Mouse (Mus musculus) hindbrain, embryonic 11.5 days (tissue): ENCODE results near the gene Grm3. TPM values are rescaled to one million over a fixed set of nuclear protein-coding genes. Genes with fewer than 3 reads are reported as not detected.
A peak's percentile ranks its signal among the peaks of the same experiment; 100 is the strongest.

Source experiments
- ATAC-seq: fragments of 200-750 bp; cut with Nextera tagmentation; 2 replicates; pipeline ENCODE4 v1.8.0; 2017; ENCODE audit warnings: mild to moderate bottlenecking, moderate TSS enrichment, moderate library complexity; ENCODE audit not compliant: low FRiP score
- DNase-seq: peaks from one replicate; pipeline ENCODE4 v3.0.0-alpha.2; 2015; ENCODE audit warnings: low spot score
- H3K27ac ChIP-seq: fragments of 300-500 bp; sonication (generic); 2 replicates; pipeline ENCODE4 v1.5.1; 2014; ENCODE audit warnings: mild to moderate bottlenecking, low read depth, low read length
- H3K27me3 ChIP-seq: fragments of 300-500 bp; sonication (generic); 2 replicates; pipeline ENCODE4 v1.6.1; 2014; ENCODE audit warnings: mild to moderate bottlenecking, low read length, moderate library complexity, mixed read lengths; ENCODE audit not compliant: control insufficient read depth, insufficient read depth
- H3K36me3 ChIP-seq: fragments of 300-500 bp; sonication (generic); 2 replicates; pipeline ENCODE4 v1.6.1; 2014; ENCODE audit warnings: mild to moderate bottlenecking, low read length, moderate library complexity, mixed read lengths; ENCODE audit not compliant: control insufficient read depth, insufficient read depth
- H3K4me1 ChIP-seq: fragments of 300-500 bp; sonication (generic); replicated peaks from 2 replicates; pipeline ENCODE4 v1.6.1; 2014; ENCODE audit warnings: low read length, mixed read lengths; ENCODE audit not compliant: control insufficient read depth, insufficient read depth
- H3K4me2 ChIP-seq: fragments of 300-500 bp; sonication (generic); replicated peaks from 2 replicates; pipeline ENCODE4 v1.6.1; 2014; ENCODE audit warnings: mild to moderate bottlenecking, low read depth, low read length
- H3K4me3 ChIP-seq: fragments of 300-500 bp; sonication (generic); 2 replicates; pipeline ENCODE4 v1.5.1; 2014; ENCODE audit warnings: low read depth, low read length
- H3K9ac ChIP-seq: fragments of 300-500 bp; sonication (generic); 2 replicates; pipeline ENCODE4 v1.6.1; 2014; ENCODE audit warnings: low read depth, low read length
- H3K9me3 ChIP-seq: fragments of 300-500 bp; sonication (generic); 2 replicates; pipeline ENCODE4 v1.6.1; 2016; ENCODE audit warnings: low read length; ENCODE audit not compliant: control insufficient read depth
- WGBS: fragments of 180-500 bp; shearing (Covaris S2); extraction: QIAGEN DNeasy Blood & Tissue Kit; methylation state at CpG from one replicate; pipeline ENCODE4 v1.1.7; 2014; 5-methylcytosine and 5-hydroxymethylcytosine counted together
- polyA plus RNA-seq: library from polyadenylated mRNA; unstranded; fragments of >200 nt; fragmentation: Nextera tagmentation; extraction: Ambion mirVana; gene quantifications from 2 replicates; pipeline ENCODE4 v1.2.1, GENCODE M21; 2014

Grm3 gene
- polyA plus RNA-seq, 1 experiment from 2014 or later, result 3.1 TPM

GRCm38 (mm10) chr5:9477587-9477986 lies 247.4 kb downstream of the Grm3 start:
- no peak overlapping the region for H3K27ac ChIP-seq
- H3K27me3 ChIP-seq, result no peaks in the 10 kb centered on the region
- H3K9me3 ChIP-seq, result no peaks in the 10 kb centered on the region
- no peak overlapping the region for H3K4me2 ChIP-seq
- no peaks in the 10 kb centered on the region for H3K4me1 ChIP-seq
- no peak overlapping the region for H3K9ac ChIP-seq
- no peak overlapping the region for H3K4me3 ChIP-seq
- DNase-seq, result no peak
- ATAC-seq, result no peak
- 85% methylated on average over 3 of the region's 3 CpGs for WGBS
- no peaks in the 10 kb centered on the region for H3K36me3 ChIP-seq

GRCm38 (mm10) chr5:9453298-9453697 lies 271.7 kb downstream of the Grm3 start:
- H3K36me3 ChIP-seq, result no peaks in the 10 kb centered on the region
- H3K9me3 ChIP-seq, result no peaks in the 10 kb centered on the region
- 91% methylated on average over 2 of the region's 2 CpGs for WGBS
- no peak overlapping the region for H3K27ac ChIP-seq
- ATAC-seq, result no peak
- DNase-seq, result no peak
- no peak overlapping the region for H3K9ac ChIP-seq
- no peaks in the 10 kb centered on the region for H3K27me3 ChIP-seq
- no peak overlapping the region for H3K4me2 ChIP-seq
- H3K4me1 ChIP-seq, result no peaks in the 10 kb centered on the region
- no peak overlapping the region for H3K4me3 ChIP-seq

GRCm38 (mm10) chr5:9449570-9449969 lies 275.4 kb downstream of the Grm3 start:
- H3K4me1 ChIP-seq, result no peaks in the 10 kb centered on the region
- H3K4me3 ChIP-seq, result no peak overlapping the region
- no peak overlapping the region for H3K9ac ChIP-seq
- H3K9me3 ChIP-seq, result no peaks in the 10 kb centered on the region
- DNase-seq (no peak), ATAC-seq (no peak)
- no peak overlapping the region for H3K27ac ChIP-seq
- WGBS, result 74% methylated on average over 5 of the region's 5 CpGs
- H3K27me3 ChIP-seq, result no peaks in the 10 kb centered on the region
- H3K4me2 ChIP-seq, result no peak overlapping the region
- no peaks in the 10 kb centered on the region for H3K36me3 ChIP-seq

GRCm38 (mm10) chr5:9448931-9449330 lies 276.0 kb downstream of the Grm3 start:
- no peak overlapping the region for H3K9ac ChIP-seq
- no peak overlapping the region for H3K4me3 ChIP-seq
- H3K27me3 ChIP-seq, result no peaks in the 10 kb centered on the region
- no peak overlapping the region for H3K27ac ChIP-seq
- H3K36me3 ChIP-seq, result no peaks in the 10 kb centered on the region
- H3K9me3 ChIP-seq, result no peaks in the 10 kb centered on the region
- H3K4me2 ChIP-seq, result no peak overlapping the region
- ATAC-seq, result no peak
- DNase-seq, result no peak
- WGBS, result 93% methylated on average over 6 of the region's 6 CpGs
- no peaks in the 10 kb centered on the region for H3K4me1 ChIP-seq

GRCm38 (mm10) chr5:9446146-9446545 lies 278.8 kb downstream of the Grm3 start:
- Histone ChIP-seq H3K27me3 (no peaks in the 10 kb centered on the region), H3K9me3 (no peaks in the 10 kb centered on the region), H3K27ac (no peak overlapping the region), H3K4me1 (no peaks in the 10 kb centered on the region), H3K36me3 (no peaks in the 10 kb centered on the region), H3K4me2 (no peak overlapping the region), H3K4me3 (no peak overlapping the region), H3K9ac (no peak overlapping the region)
- ATAC-seq, result no peak
- peak; percentile 27 for DNase-seq
- WGBS, result 31% methylated on average over 1 of the region's 1 CpGs
